Mouse (Mus musculus) lung, postnatal 10 days (tissue): Measurements from ENCODE around the gene Prl8a6.

Experiments
- DNase-seq: peaks from one replicate; pipeline ENCODE4 v3.0.0; 2021

Prl8a6 gene

GRCm38 (mm10) chr13:27438588-27438987 lies at the start of gene Prl8a6:
Prl8a6 (minus strand) TSS chr13:27438688.
- DNase-seq, result no peak

- DNase-seq, result no peak
Measured at GRCm38 (mm10) chr13:27433159-27433558, 5.3 kb downstream of the Prl8a6 start.

GRCm38 (mm10) chr13:27413640-27414039 lies 24.8 kb downstream of the Prl8a6 start:
- DNase-seq, result no peak

GRCm38 (mm10) chr13:27399061-27399724 lies 39.3 kb downstream of the Prl8a6 start:
- DNase-seq, result no peak

- no peak for DNase-seq
Measured at GRCm38 (mm10) chr13:27390746-27391145, 47.7 kb downstream of the Prl8a6 start, which contains the start of gene Prl2b1. Prl2b1 (minus strand) TSS chr13:27390846.
